Mouse (Mus musculus): ENCODE results near the gene Odf3.

DNA sequence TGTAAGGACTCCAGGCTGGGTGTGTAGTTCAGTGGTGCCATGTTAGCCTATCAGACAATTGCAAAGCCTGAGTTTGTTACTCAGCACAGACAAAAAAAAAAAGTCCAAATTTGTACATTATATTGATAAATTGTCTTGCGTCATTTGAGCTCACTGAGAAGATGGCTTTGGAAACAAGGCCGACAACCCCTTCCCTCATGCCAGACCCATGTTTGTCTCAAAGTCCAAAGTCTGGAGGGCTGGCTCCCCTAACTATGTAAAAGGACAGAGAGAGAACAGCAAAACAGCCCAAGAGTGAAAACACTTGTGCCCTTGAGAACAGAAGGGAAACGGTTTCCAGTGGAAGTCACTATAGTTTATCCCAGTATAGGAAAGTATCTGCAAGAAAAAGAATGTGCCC lies 32.8 kb downstream of the Odf3 start:
- TF ChIP-seq MYC (IDR thresholded peaks at IDR 0.05; ENCODE audit: low read depth, low read length) (no peak), HCFC1 (IDR thresholded peaks at IDR 0.05; ENCODE audit: low read depth, low read length) (no peak), RCOR1 (conservative IDR thresholded peaks at IDR 0.05; ENCODE audit: low read depth, low read length) (no peak), ZMIZ1 (IDR thresholded peaks at IDR 0.05; ENCODE audit: low read depth, low read length) (no peak), CTCF (conservative IDR thresholded peaks at IDR 0.05 in 1 of 2, IDR thresholded peaks at IDR 0.05 in 1 of 2; ENCODE audit: low read depth in 2 of 2, low read length in 2 of 2) (no peak), BHLHE40 (IDR thresholded peaks at IDR 0.05; ENCODE audit: low read depth, low read length) (no peak), TCF12 (IDR thresholded peaks at IDR 0.05; ENCODE audit: low read depth, low read length) (no peak), UBTF (IDR thresholded peaks at IDR 0.05; ENCODE audit: low read depth, low read length) (no peak), EP300 (IDR thresholded peaks at IDR 0.05; ENCODE audit: low read length) (no peak), USF1 (IDR thresholded peaks at IDR 0.05; ENCODE audit: low read depth, low read length) (no peak)
